Mouse (Mus musculus) brain, embryonic 14.5 days (tissue): ENCODE measurements at regions not wholly inside any gene's neighbourhood (a gene's known extent, or its start where the extent isn't known, plus 50 kb on each side); places are given as distances from the start of the nearest gene placed in this dataset.

Experiments used
- CTCF ChIP-seq: fragments of 200-500 bp; IDR thresholded peaks from 2 replicates; pipeline ENCODE4 v1.5.1; 2012; ENCODE audit warnings: inconsistent platforms, mild to moderate bottlenecking, moderate library complexity, borderline replicate concordance; ENCODE audit not compliant: insufficient read depth, insufficient read length; ENCODE audit errors: extremely low read depth
- POLR2A ChIP-seq: fragments of 200-500 bp; IDR thresholded peaks from 2 replicates; pipeline ENCODE4 v1.6.1; 2012; ENCODE audit warnings: mild to moderate bottlenecking, inconsistent platforms, borderline replicate concordance; ENCODE audit not compliant: poor library complexity, insufficient read depth, insufficient read length, severe bottlenecking; ENCODE audit errors: extremely low read depth

- TF ChIP-seq POLR2A (no peak), CTCF (no peak)
These were observed 555.6 kb downstream of the Slitrk5 start for GRCm38 (mm10) chr14:112230461-112230860.
